ENCODE assay signal across 25 mouse cellular contexts in genomic region chr6:55690015-55690531, GRCm38 (mm10). TPM values are rescaled to one million over a fixed set of nuclear protein-coding genes. Genes with fewer than 3 reads are reported as not detected.
"Had no signal": no experiment of that assay in that cellular context is flagged by ENCODE, and none has a peak within 500 bp of the region (broad histone marks: within the 10 kb centered on the region; RNA-seq: fewer than 3 reads in every experiment).

No protein-coding gene starts in this region.

- H3K27me3 ChIP-seq: neural tube, embryonic 13.5 days; neural tube, embryonic 15.5 days had no signal

- DNase-seq: lung, adult 18-20 months; lung, embryonic 14.5 days; lung, postnatal 10 days; lung, postnatal 4 days; midbrain, embryonic 14.5 days; retina, postnatal 1 day; right cerebral cortex, adult 18-20 months; right cerebral cortex, postnatal 25 days; right cerebral cortex, postnatal 4 days; spleen, adult 18-20 months; thymus, adult 18-20 months; thymus, postnatal 14 days; thymus, postnatal 36 days had no signal

- H3K4me3 ChIP-seq: midbrain, embryonic 10.5 days; myocyte; neural tube, embryonic 13.5 days; neural tube, embryonic 15.5 days had no signal

- ATAC-seq: midbrain, embryonic 16.5 days had no signal

- H3K4me2 ChIP-seq: lung, embryonic 14.5 days; neural tube, embryonic 13.5 days; neural tube, embryonic 15.5 days had no signal

- H3K36me3 ChIP-seq: midbrain, embryonic 10.5 days; neural tube, embryonic 13.5 days; neural tube, embryonic 15.5 days had no signal

- H3K27ac ChIP-seq: midbrain, embryonic 10.5 days; neural tube, embryonic 13.5 days; neural tube, embryonic 15.5 days had no signal

- H3K4me1 ChIP-seq: midbrain, embryonic 10.5 days; neural tube, embryonic 13.5 days; neural tube, embryonic 15.5 days had no signal

- H3K9ac ChIP-seq: lung, embryonic 14.5 days; neural tube, embryonic 13.5 days; neural tube, embryonic 15.5 days had no signal

- H3K9me3 ChIP-seq: midbrain, embryonic 10.5 days; neural tube, embryonic 13.5 days; neural tube, embryonic 15.5 days had no signal

RNA-seq across cellular contexts. Expression of gene Neurod6, which starts 9.0 kb away (rescaled TPM):
- total RNA-seq: megakaryocyte, adult 5-6 weeks; megakaryocyte-erythroid progenitor cell, adult 5-6 weeks had no signal
- polyA plus RNA-seq: lung, embryonic 14.5 days; lung, embryonic 16.5 days; myocyte; small intestine, adult 2 months; stomach, embryonic 14.5 days; stomach, embryonic 16.5 days; thymus, postnatal 0 days had no signal
